Mouse (Mus musculus) forebrain, embryonic 12.5 days (tissue): ENCODE measurements around the gene Smim22. TPM values are rescaled to one million over a fixed set of nuclear protein-coding genes. Genes with fewer than 3 reads are reported as not detected.

Source experiments
- polyA plus RNA-seq: library from polyadenylated mRNA; unstranded; fragments of >200 nt; fragmentation: Nextera tagmentation; extraction: Ambion mirVana; gene quantifications from 2 replicates; pipeline ENCODE4 v1.2.1, GENCODE M21; 2016

Smim22 gene
- polyA plus RNA-seq, 1 experiment from 2014 or later, result 2.4 TPM

Other genes with a start within 250 kb of the Smim22 start
- 96.5 and 97.1 TPM in 2 replicates for gene Cdip1, start 217.0 kb upstream of the Smim22 start, polyA plus RNA-seq
- gene 4930562C15Rik, start 171.9 kb upstream of the Smim22 start, polyA plus RNA-seq, result 0.44 and 0.54 TPM in 2 replicates
- gene Ubald1, start 127.0 kb upstream of the Smim22 start, polyA plus RNA-seq, result 23.8 and 27.2 TPM in 2 replicates
- 80.2 and 85.1 TPM in 2 replicates for gene Mgrn1, start 121.0 kb upstream of the Smim22 start, polyA plus RNA-seq
- 124 and 125 TPM in 2 replicates for gene Nudt16l1, start 68.5 kb upstream of the Smim22 start, polyA plus RNA-seq
- 53.3 and 58.4 TPM in 2 replicates for gene Anks3, start 43.1 kb upstream of the Smim22 start, polyA plus RNA-seq
- gene Sept12, start 9.4 kb upstream of the Smim22 start, polyA plus RNA-seq, result not detected in 2 replicates
- gene Rogdi, start 6.3 kb downstream of the Smim22 start, polyA plus RNA-seq, result 80.2 and 83.5 TPM in 2 replicates
- gene Glyr1, start 42.6 kb downstream of the Smim22 start, polyA plus RNA-seq, result 216 and 238 TPM in 2 replicates
- gene Ubn1, start 42.8 kb downstream of the Smim22 start, polyA plus RNA-seq, result 23.8 and 24.8 TPM in 2 replicates
- gene Ppl, start 125.1 kb downstream of the Smim22 start, polyA plus RNA-seq, result 0.47 and 1.1 TPM in 2 replicates
- gene Sec14l5, start 139.8 kb downstream of the Smim22 start, polyA plus RNA-seq, result 0.28 and 0.33 TPM in 2 replicates
- 9.3 and 12.8 TPM in 2 replicates for gene Nagpa, start 196.7 kb downstream of the Smim22 start, polyA plus RNA-seq
- 4.7 and 5.9 TPM in 2 replicates for gene AU021092, start 215.0 kb downstream of the Smim22 start, polyA plus RNA-seq
- gene Alg1, start 226.3 kb downstream of the Smim22 start, polyA plus RNA-seq, result 24.4 and 27.1 TPM in 2 replicates
- gene Eef2kmt, start 248.7 kb downstream of the Smim22 start, polyA plus RNA-seq, result 10.2 and 11.2 TPM in 2 replicates